Mouse (Mus musculus) G1E (cell line): ENCODE measurements around the gene Tex47. TPM values are rescaled to one million over a fixed set of nuclear protein-coding genes. Genes with fewer than 3 reads are reported as not detected.

ENCODE experiments used
- ATAC-seq: 2 replicates; pipeline ENCODE4 v1.8.0; 2016; ENCODE audit warnings: mild to moderate bottlenecking; ENCODE audit not compliant: insufficient number of reproducible peaks, poor library complexity, low FRiP score, severe bottlenecking; ENCODE audit errors: extremely low read depth
- DNase-seq: peaks from one replicate; pipeline ENCODE4 v3.0.0; 2012; ENCODE audit warnings: low spot score
- H3K27me3 ChIP-seq: 2 replicates; pipeline ENCODE4 v1.6.1; 2012; ENCODE audit warnings: mild to moderate bottlenecking, low read length, inconsistent platforms; ENCODE audit not compliant: insufficient read depth
- H3K36me3 ChIP-seq: replicated peaks from 2 replicates; pipeline ENCODE3; 2012; ENCODE audit warnings: mild to moderate bottlenecking, inconsistent platforms
- H3K4me1 ChIP-seq: 2 replicates; pipeline ENCODE4 v1.6.1; 2012; ENCODE audit warnings: low read depth, low read length, inconsistent platforms, mixed read lengths; ENCODE audit not compliant: insufficient read depth
- H3K4me3 ChIP-seq: 2 replicates; pipeline ENCODE4 v1.5.1; 2012; ENCODE audit warnings: low read depth, mild to moderate bottlenecking, inconsistent platforms, low read length, moderate library complexity, mixed read lengths
- H3K9me3 ChIP-seq: replicated peaks from 2 replicates; pipeline ENCODE4 v1.6.1; 2012; ENCODE audit warnings: inconsistent platforms
- CTCF ChIP-seq: IDR thresholded peaks from 2 replicates; pipeline ENCODE4 v1.5.1; 2012; ENCODE audit warnings: low read depth, low read length, inconsistent platforms, mixed read lengths
- GATA1 ChIP-seq: IDR thresholded peaks from 2 replicates; pipeline ENCODE4 v1.6.1; 2012; ENCODE audit warnings: borderline replicate concordance, low read length, inconsistent platforms, mixed read lengths
- GATA2 ChIP-seq: IDR thresholded peaks from 2 replicates; pipeline ENCODE4 v1.6.1; 2012; ENCODE audit warnings: low read depth, low read length, inconsistent platforms, borderline replicate concordance
- POLR2AphosphoS5 ChIP-seq: IDR thresholded peaks from 2 replicates; pipeline ENCODE4 v1.6.1; 2012; ENCODE audit warnings: low read depth, low read length, inconsistent platforms; ENCODE audit not compliant: insufficient replicate concordance
- TAL1 ChIP-seq: conservative IDR thresholded peaks from 2 replicates; pipeline ENCODE4 v1.6.1; 2012; ENCODE audit warnings: low read depth, low read length, inconsistent platforms, mixed read lengths
- polyA plus RNA-seq: library from polyadenylated mRNA; stranded (reverse); fragments of >175 nt; gene quantifications from 2 replicates; pipeline ENCODE4 v1.2.3, GENCODE M21; 2012
- total RNA-seq, 2 experiments: library from RNA; stranded (forward) in 1 of 2; stranded (reverse) in 1 of 2; fragments of 200-1000 nt in 1 of 2; fragments of >200 nt in 1 of 2; fragmentation: Nextera tagmentation in 1 of 2; gene quantifications; 2 replicates each; pipeline ENCODE4 v1.2.3; 2014 to 2017

The Tex47 gene
- total and polyA plus RNA-seq, 3 experiments: 0.71 TPM; not detected in 2

- H3K27me3 ChIP-seq: no peaks in the 10 kb centered on the region; the same call in 1 of the 2 replicates
- no peaks in the 10 kb centered on the region for H3K36me3 ChIP-seq
- no peaks in the 10 kb centered on the region for H3K4me1 ChIP-seq
- ATAC-seq: no peak
- H3K9me3 ChIP-seq: no peaks in the 10 kb centered on the region
- no peak for TF ChIP-seq GATA1
- no peak for TF ChIP-seq GATA2
- TF ChIP-seq CTCF: no peak
- TF ChIP-seq POLR2AphosphoS5: no peak
- no peak for TF ChIP-seq TAL1
- H3K4me3 ChIP-seq: no peak overlapping the region
- no peak for DNase-seq
Measured at GRCm38 (mm10) chr5:7345011-7345389, 41.1 kb downstream of the Tex47 start.

Other genes with a start within 250 kb of the Tex47 start
- not detected in 2 replicates for gene Zfp804b, start 40.6 kb downstream of the Tex47 start, total RNA-seq (2014; fragmentation: Nextera tagmentation)
- gene Zfp804b, start 40.6 kb downstream of the Tex47 start, total RNA-seq (2017): 0.12 and 0.22 TPM in 2 replicates
- not detected in 2 replicates for gene Zfp804b, start 40.6 kb downstream of the Tex47 start, polyA plus RNA-seq